Mouse (Mus musculus) heart, adult 2 months (tissue): Measurements from ENCODE around the gene Aaed1. TPM values are rescaled to one million over a fixed set of nuclear protein-coding genes. Genes with fewer than 3 reads are reported as not detected.
A peak's percentile ranks its signal among the peaks of the same experiment; 100 is the strongest.

Experiments used
- DNase-seq, 2 experiments: peaks; one replicate each; pipeline ENCODE4 v3.0.0; 2021
- H3K27ac ChIP-seq: fragments of 200-600 bp; 2 replicates; pipeline ENCODE4 v1.8.1; 2022
- H3K27me3 ChIP-seq: fragments of 200-500 bp; 2 replicates; pipeline ENCODE4 v1.6.1; 2012; ENCODE audit warnings: mild to moderate bottlenecking, low read length, inconsistent platforms, mixed read lengths; ENCODE audit not compliant: control insufficient read depth, insufficient read depth
- H3K36me3 ChIP-seq: fragments of 200-500 bp; 2 replicates; pipeline ENCODE4 v1.6.1; 2012; ENCODE audit warnings: low read length, inconsistent platforms; ENCODE audit not compliant: control insufficient read depth, insufficient read depth
- H3K4me1 ChIP-seq: fragments of 200-500 bp; 2 replicates; pipeline ENCODE4 v1.6.1; 2011; ENCODE audit warnings: low read length; ENCODE audit not compliant: control insufficient read depth, insufficient read depth
- H3K4me3 ChIP-seq: fragments of 200-600 bp; 2 replicates; pipeline ENCODE4 v1.8.1; 2022
- H3K79me2 ChIP-seq: fragments of 200-500 bp; replicated peaks from 2 replicates; pipeline ENCODE4 v1.6.1; 2012; ENCODE audit warnings: mild to moderate bottlenecking, inconsistent platforms, low read length, moderate library complexity, mixed read lengths; ENCODE audit not compliant: control insufficient read depth, insufficient read depth
- H3K9ac ChIP-seq: fragments of 200-500 bp; 2 replicates; pipeline ENCODE4 v1.6.1; 2012; ENCODE audit warnings: low read depth, mild to moderate bottlenecking, control low read depth, inconsistent platforms, low read length, mixed read lengths
- CTCF ChIP-seq: fragments of 200-600 bp; IDR thresholded peaks from 2 replicates; pipeline ENCODE4 v1.8.1; 2022; ENCODE audit warnings: antibody characterized with exemption, mild to moderate bottlenecking, moderate library complexity
- EP300 ChIP-seq: fragments of 200-500 bp; IDR thresholded peaks from 2 replicates; pipeline ENCODE4 v1.6.1; 2011; ENCODE audit warnings: low read depth, low read length, control low read depth; ENCODE audit not compliant: insufficient read depth
- POLR2A ChIP-seq: fragments of 200-500 bp; IDR thresholded peaks from 2 replicates; pipeline ENCODE4 v1.6.1; 2011; ENCODE audit warnings: mild to moderate bottlenecking, low read depth, low read length, control low read depth; ENCODE audit not compliant: insufficient read depth
- WGBS: fragments of 180-500 bp; shearing (Covaris S2); methylation state at CpG from one replicate; pipeline ENCODE4 v1.1.7; 2018; 5-methylcytosine and 5-hydroxymethylcytosine counted together
- intact Hi-C: fragments of 180-260 bp; cut with DNase I; formaldehyde crosslinking; loops from one replicate; pipeline ENCODE4 v1.15.1; 2025
- polyA plus RNA-seq: library from polyadenylated mRNA; depleted of rRNA; stranded (reverse); fragments of >200 nt; gene quantifications from 2 replicates; pipeline ENCODE4 v1.2.3, GENCODE M21; 2012
- total RNA-seq, 2 experiments: library from RNA; stranded (reverse); gene quantifications; 2 replicates each; pipeline ENCODE4 v1.2.3; 2021

Gene Aaed1
- total and polyA plus RNA-seq, 3 experiments, result 19.6 to 65.7 (median 55.7) TPM

GRCm38 (mm10) chr13:64332321-64332720, 19.8 kb upstream of the Aaed1 start:
- no peaks in the 10 kb centered on the region for H3K27me3 ChIP-seq
- 56% methylated on average over 6 of the region's 6 CpGs for WGBS
- H3K4me3 ChIP-seq, result no peak overlapping the region
- intact Hi-C loops, result no loop called here
- H3K4me1 ChIP-seq, result no peaks in the 10 kb centered on the region
- no peak overlapping the region for H3K9ac ChIP-seq
- DNase-seq, result no peak
- no peak for TF ChIP-seq CTCF
- no peak for TF ChIP-seq EP300
- TF ChIP-seq POLR2A, result no peak
- H3K27ac ChIP-seq, result no peak overlapping the region
- no peaks in the 10 kb centered on the region for H3K79me2 ChIP-seq
- H3K36me3 ChIP-seq, result no peaks in the 10 kb centered on the region

DNA sequence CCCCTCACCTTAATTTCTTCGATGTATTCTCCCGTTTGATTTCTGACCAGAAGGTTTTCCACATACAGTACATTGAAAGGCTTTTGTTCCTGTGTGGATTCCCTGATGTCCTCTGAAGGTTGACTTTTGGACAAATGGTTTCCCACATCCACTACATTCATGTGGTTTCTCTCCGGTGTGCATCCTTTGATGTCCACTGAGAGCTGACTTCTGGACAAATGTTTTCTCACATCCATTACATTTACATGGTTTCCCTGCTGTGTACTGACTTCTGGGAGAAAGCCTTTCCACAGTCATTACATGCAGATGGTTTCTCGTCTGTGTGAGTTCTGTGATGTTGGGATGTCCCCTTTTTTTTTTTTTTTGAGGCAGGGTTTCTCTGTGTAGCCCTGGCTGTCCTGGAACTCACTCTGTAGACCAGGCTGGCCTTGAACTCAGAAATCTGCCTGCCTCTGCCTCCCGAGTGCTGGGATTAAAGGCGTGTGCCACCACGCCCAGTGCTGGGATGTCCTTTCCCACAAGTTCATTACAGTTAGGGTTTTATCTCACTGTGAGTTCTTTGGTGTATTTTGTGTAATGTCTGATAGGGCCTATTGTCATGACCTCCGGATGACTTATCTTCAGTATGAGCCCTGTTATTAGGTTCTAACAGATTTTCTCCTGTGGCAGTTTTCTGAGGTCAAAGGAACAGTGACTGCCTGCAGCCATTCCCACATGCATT, 10.2 kb upstream of the Aaed1 start:
- no peaks in the 10 kb centered on the region for H3K27me3 ChIP-seq
- H3K27ac ChIP-seq, result no peak overlapping the region
- H3K4me1 ChIP-seq, result no peaks in the 10 kb centered on the region; the same call in none of the 2 replicates
- no peaks in the 10 kb centered on the region for H3K36me3 ChIP-seq
- no peaks in the 10 kb centered on the region for H3K79me2 ChIP-seq
- no peak overlapping the region for H3K9ac ChIP-seq
- H3K4me3 ChIP-seq, result no peak overlapping the region
- DNase-seq, result no peak
- 79% methylated on average over 8 of the region's 8 CpGs for WGBS
- intact Hi-C loops, result no loop called here
- TF ChIP-seq POLR2A, result no peak
- no peak for TF ChIP-seq EP300
- no peak for TF ChIP-seq CTCF

GRCm38 (mm10) chr13:64320334-64320733, 7.8 kb upstream of the Aaed1 start:
- Histone ChIP-seq H3K27me3 (no peaks in the 10 kb centered on the region), H3K36me3 (no peaks in the 10 kb centered on the region), H3K79me2 (no peaks in the 10 kb centered on the region), H3K4me3 (no peak overlapping the region), H3K4me1 (peaks cover 1% of the 10 kb centered on the region), H3K27ac (peak overlapping the region; percentile 85), H3K9ac (no peak overlapping the region)
- peak; percentile 20 to 24 for DNase-seq
- TF ChIP-seq EP300, result 0 out of 2 replicates have a peak, but pooled peaks have one; percentile 15
- TF ChIP-seq POLR2A, result peak; percentile 67; the same call in 1 of the 2 replicates
- TF ChIP-seq CTCF, result no peak
- 38% methylated on average over 8 of the region's 8 CpGs for WGBS
- intact Hi-C loops, result no loop called here

GRCm38 (mm10) chr13:64319782-64320181, 7.3 kb upstream of the Aaed1 start:
- H3K79me2 ChIP-seq, result no peaks in the 10 kb centered on the region
- peak overlapping the region; percentile 85 for H3K27ac ChIP-seq
- no peak overlapping the region for H3K9ac ChIP-seq

GRCm38 (mm10) chr13:64318355-64318754, 5.8 kb upstream of the Aaed1 start:
- Histone ChIP-seq H3K4me1 (peaks cover 1% of the 10 kb centered on the region), H3K79me2 (no peaks in the 10 kb centered on the region), H3K27ac (peak overlapping the region; percentile 1; the same call in 1 of the 2 replicates), H3K36me3 (no peaks in the 10 kb centered on the region), H3K27me3 (no peaks in the 10 kb centered on the region), H3K9ac (no peak overlapping the region), H3K4me3 (no peak overlapping the region)
- 23% methylated on average over 2 of the region's 2 CpGs for WGBS
- TF ChIP-seq CTCF (no peak), EP300 (no peak), POLR2A (no peak)
- intact Hi-C loops, result no loop called here
- peak; percentile 56 to 57 for DNase-seq

More at GRCm38 (mm10) chr13:64319782-64320181, 7.3 kb upstream of the Aaed1 start:
- no peak for DNase-seq
- intact Hi-C loops, result no loop called here
- Histone ChIP-seq H3K27me3 (no peaks in the 10 kb centered on the region), H3K36me3 (no peaks in the 10 kb centered on the region), H3K4me3 (no peak overlapping the region), H3K4me1 (peaks cover 1% of the 10 kb centered on the region)
- no peak for TF ChIP-seq EP300
- peak; percentile 55 for TF ChIP-seq CTCF

- Histone ChIP-seq H3K79me2 (no peaks in the 10 kb centered on the region), H3K27ac (no peak overlapping the region; the same call in 1 of the 2 replicates), H3K9ac (no peak overlapping the region), H3K4me1 (peaks cover 7% of the 10 kb centered on the region), H3K36me3 (peaks cover 4% of the 10 kb centered on the region), H3K4me3 (no peak overlapping the region), H3K27me3 (no peaks in the 10 kb centered on the region)
- no peak for DNase-seq
- WGBS, result 0% methylated on average over 3 of the region's 3 CpGs
- intact Hi-C loops, result loop anchor here (1.0 kb wide), 1 partner anchor 124 kb away; no protein-coding TSS in a partner anchor
- TF ChIP-seq POLR2A (no peak), CTCF (peak; percentile 89), EP300 (no peak)
These were observed 3.1 kb upstream of the Aaed1 start for GRCm38 (mm10) chr13:64315483-64316050.
